Mouse (Mus musculus) E14TG2a.4 (cell line): ENCODE data around the gene Abraxas1.
A peak's percentile ranks its signal among the peaks of the same experiment; 100 is the strongest.

ENCODE experiments used
- H3K27me3 ChIP-seq: 2 replicates; pipeline ENCODE4 v1.6.1; 2014; ENCODE audit warnings: low read length, control low read depth; ENCODE audit not compliant: insufficient read depth
- H3K36me3 ChIP-seq: 2 replicates; pipeline ENCODE4 v1.6.1; 2014; ENCODE audit warnings: low read length, control low read depth; ENCODE audit not compliant: insufficient read depth
- H3K4me1 ChIP-seq: replicated peaks from 2 replicates; pipeline ENCODE4 v1.6.1; 2014; ENCODE audit warnings: low read depth, low read length, control low read depth
- H3K4me3 ChIP-seq: replicated peaks from 2 replicates; pipeline ENCODE4 v1.5.1; 2014; ENCODE audit warnings: mild to moderate bottlenecking, low read length
- H3K9me3 ChIP-seq: 2 replicates; pipeline ENCODE4 v1.6.1; 2014; ENCODE audit warnings: low read length, control low read depth
- CTCF ChIP-seq: conservative IDR thresholded peaks from 2 replicates; pipeline ENCODE4 v1.5.1; 2014; ENCODE audit warnings: low read length
- NANOG ChIP-seq: IDR thresholded peaks from 2 replicates; pipeline ENCODE4 v1.6.1; 2014; ENCODE audit warnings: borderline replicate concordance, low read length, mixed read lengths
- POU5F1 ChIP-seq: IDR thresholded peaks from 2 replicates; pipeline ENCODE4 v1.6.1; 2014; ENCODE audit warnings: low read length, borderline replicate concordance

The Abraxas1 gene

GRCm38 (mm10) chr5:100853963-100854362 lies 33.2 kb upstream of the Abraxas1 start:
- H3K4me1 ChIP-seq, result no peaks in the 10 kb centered on the region
- H3K36me3 ChIP-seq, result no peaks in the 10 kb centered on the region

DNA sequence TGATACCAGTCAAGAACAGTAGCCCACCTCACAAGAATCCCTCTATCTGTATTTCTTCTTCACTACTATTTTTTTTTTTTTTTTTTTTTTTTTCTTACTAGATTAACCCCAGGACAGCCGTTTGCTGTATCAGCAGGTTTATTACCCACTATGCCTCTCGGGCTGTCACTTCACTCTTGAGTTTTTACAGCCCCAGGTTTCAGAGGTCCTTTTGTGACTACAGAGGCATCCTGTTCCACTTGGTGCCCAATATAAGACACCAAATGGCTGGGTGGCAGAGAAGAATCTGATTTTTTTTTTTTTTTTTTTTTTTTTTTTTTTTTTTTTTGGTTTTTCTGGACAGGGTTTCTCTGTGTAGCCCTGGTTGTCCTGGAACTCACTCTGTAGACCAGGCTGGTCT lies 26.4 kb upstream of the Abraxas1 start:
- Histone ChIP-seq H3K9me3 (peaks cover 4% of the 10 kb centered on the region), H3K27me3 (peaks cover 51% of the 10 kb centered on the region), H3K36me3 (no peaks in the 10 kb centered on the region), H3K4me3 (no peak overlapping the region), H3K4me1 (peaks cover 16% of the 10 kb centered on the region)
- TF ChIP-seq CTCF, result no peak
- TF ChIP-seq NANOG, result no peak
- no peak for TF ChIP-seq POU5F1

More at GRCm38 (mm10) chr5:100853963-100854362, 33.2 kb upstream of the Abraxas1 start:
- Histone ChIP-seq H3K27me3 (no peaks in the 10 kb centered on the region), H3K9me3 (no peaks in the 10 kb centered on the region), H3K4me3 (no peak overlapping the region)
- TF ChIP-seq CTCF, result no peak
- no peak for TF ChIP-seq POU5F1
- TF ChIP-seq NANOG, result no peak

DNA sequence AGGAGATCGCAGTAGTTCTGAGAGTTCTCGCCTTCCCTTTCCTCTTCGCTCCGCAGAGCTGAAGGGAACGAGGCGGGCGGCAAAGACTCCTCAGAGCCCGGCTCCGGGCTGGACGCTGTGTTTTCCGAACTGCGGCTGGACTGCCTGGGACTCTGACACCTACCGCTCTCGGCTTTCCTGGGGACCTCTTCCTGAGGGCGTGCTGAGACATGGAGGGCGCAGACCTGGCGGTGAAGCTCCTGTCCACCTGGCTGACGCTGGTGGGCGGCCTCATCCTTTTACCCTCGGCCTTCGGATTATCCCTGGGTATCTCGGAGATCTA lies 25.8 kb upstream of the Abraxas1 start:
- H3K9me3 ChIP-seq, result peaks cover 10% of the 10 kb centered on the region
- peak overlapping the region; percentile 82 for H3K4me3 ChIP-seq
- H3K27me3 ChIP-seq, result peaks cover 51% of the 10 kb centered on the region
- H3K4me1 ChIP-seq, result peaks cover 16% of the 10 kb centered on the region
- TF ChIP-seq POU5F1 (no peak), CTCF (no peak), NANOG (no peak)
- H3K36me3 ChIP-seq, result no peaks in the 10 kb centered on the region

DNA sequence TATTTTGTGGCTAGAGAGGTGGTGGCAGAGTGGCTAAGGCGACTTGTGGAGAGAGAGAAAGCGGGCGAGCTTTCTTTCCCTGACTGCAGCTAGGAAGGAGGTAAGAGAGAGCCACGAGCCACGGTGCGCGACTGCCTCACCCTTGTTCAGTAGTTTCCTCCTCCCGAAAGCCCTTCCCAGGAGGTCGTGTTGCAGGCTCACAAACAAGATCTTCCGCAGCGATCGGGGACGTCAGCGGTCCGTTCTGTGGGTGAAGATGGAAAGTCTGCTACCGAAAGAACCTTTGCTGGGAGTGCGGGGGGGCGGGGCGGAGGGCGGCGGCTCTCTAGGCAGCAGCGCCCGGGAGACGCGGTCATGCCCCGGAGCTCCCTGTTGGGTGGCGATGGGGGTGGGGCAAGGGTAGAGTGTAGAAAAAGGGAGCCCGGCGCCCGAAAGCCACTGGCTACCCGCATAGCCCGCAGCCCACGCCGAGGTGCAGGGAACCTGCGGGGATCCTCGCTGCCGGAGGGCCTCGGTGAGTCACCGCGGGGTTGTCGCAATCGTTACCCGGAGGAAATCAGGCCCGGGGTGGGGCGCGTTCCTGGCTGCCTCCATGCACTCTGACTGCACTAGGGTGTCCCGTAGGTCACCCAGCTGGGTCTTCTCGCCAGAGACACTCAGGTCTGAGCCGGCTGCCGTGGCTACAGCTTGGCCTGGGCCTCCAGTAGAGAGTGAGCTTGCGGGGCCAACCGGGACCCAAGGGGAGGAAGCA lies 25.3 kb upstream of the Abraxas1 start:
- Histone ChIP-seq H3K36me3 (no peaks in the 10 kb centered on the region), H3K4me3 (peak overlapping the region; percentile 82), H3K9me3 (peaks cover 15% of the 10 kb centered on the region), H3K4me1 (peaks cover 16% of the 10 kb centered on the region), H3K27me3 (peaks cover 51% of the 10 kb centered on the region)
- TF ChIP-seq NANOG, result no peak
- TF ChIP-seq POU5F1, result no peak; the same call in 1 of the 2 replicates
- no peak for TF ChIP-seq CTCF

- no peak for TF ChIP-seq POU5F1
- TF ChIP-seq CTCF, result no peak
- no peak for TF ChIP-seq NANOG
- Histone ChIP-seq H3K27me3 (peaks cover 51% of the 10 kb centered on the region), H3K9me3 (peaks cover 16% of the 10 kb centered on the region), H3K4me1 (peaks cover 16% of the 10 kb centered on the region), H3K4me3 (peak within 1 kb of the TSS; percentile 82), H3K36me3 (no peaks in the 10 kb centered on the region)
Observed at GRCm38 (mm10) chr5:100845485-100845847, 24.7 kb upstream of the Abraxas1 start, which contains the start of gene Gpat3. Gpat3 (plus strand) TSS chr5:100845713.

DNA sequence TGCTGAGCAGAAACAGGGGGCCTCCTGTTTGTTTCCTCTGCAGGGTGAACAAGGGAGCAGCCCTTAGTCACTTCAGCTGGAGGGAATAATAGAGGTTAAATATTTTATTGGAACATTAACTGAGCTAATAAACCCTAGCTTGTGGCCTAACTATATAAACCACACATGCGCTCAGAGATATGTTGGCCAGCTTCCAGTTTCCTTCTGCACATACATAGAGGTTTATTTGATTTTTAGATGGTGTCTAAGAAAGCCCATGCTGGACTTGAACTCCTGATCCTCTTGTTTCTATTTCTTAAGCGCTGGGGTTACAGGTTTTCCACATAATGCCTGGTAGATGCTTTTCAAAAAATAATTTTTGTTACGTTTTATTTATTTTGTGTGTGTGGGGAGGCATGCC lies 23.7 kb upstream of the Abraxas1 start:
- H3K4me3 ChIP-seq, result no peak overlapping the region
- H3K4me1 ChIP-seq, result peaks cover 16% of the 10 kb centered on the region
- peaks cover 16% of the 10 kb centered on the region for H3K9me3 ChIP-seq
- peaks cover 51% of the 10 kb centered on the region for H3K27me3 ChIP-seq
- TF ChIP-seq CTCF, result no peak
- TF ChIP-seq NANOG, result no peak
- no peak for TF ChIP-seq POU5F1
- no peaks in the 10 kb centered on the region for H3K36me3 ChIP-seq

- Histone ChIP-seq H3K9me3 (peaks cover 19% of the 10 kb centered on the region), H3K36me3 (no peaks in the 10 kb centered on the region), H3K4me3 (no peak overlapping the region), H3K27me3 (no peaks in the 10 kb centered on the region), H3K4me1 (peaks cover 20% of the 10 kb centered on the region)
- TF ChIP-seq POU5F1, result no peak
- no peak for TF ChIP-seq CTCF
- TF ChIP-seq NANOG, result no peak
Observed at GRCm38 (mm10) chr5:100837907-100838306, 17.1 kb upstream of the Abraxas1 start.

- Histone ChIP-seq H3K9me3 (peaks cover 3% of the 10 kb centered on the region), H3K4me1 (peaks cover 20% of the 10 kb centered on the region), H3K4me3 (no peak overlapping the region), H3K36me3 (no peaks in the 10 kb centered on the region), H3K27me3 (no peaks in the 10 kb centered on the region)
- TF ChIP-seq CTCF, result no peak
- no peak for TF ChIP-seq POU5F1
- no peak for TF ChIP-seq NANOG
Observed at GRCm38 (mm10) chr5:100835862-100836538, 15.2 kb upstream of the Abraxas1 start.
